Mouse (Mus musculus) kidney, postnatal 36 days (tissue): ENCODE measurements at regions not wholly inside any gene's neighbourhood (a gene's known extent, or its start where the extent isn't known, plus 50 kb on each side); places are given as distances from the start of the nearest gene placed in this dataset.

Experiments
- DNase-seq, 2 experiments: peaks; one replicate each; pipeline ENCODE4 v3.0.0; 2021 to 2022; ENCODE audit warnings: mixed read lengths in 2 of 2

DNA sequence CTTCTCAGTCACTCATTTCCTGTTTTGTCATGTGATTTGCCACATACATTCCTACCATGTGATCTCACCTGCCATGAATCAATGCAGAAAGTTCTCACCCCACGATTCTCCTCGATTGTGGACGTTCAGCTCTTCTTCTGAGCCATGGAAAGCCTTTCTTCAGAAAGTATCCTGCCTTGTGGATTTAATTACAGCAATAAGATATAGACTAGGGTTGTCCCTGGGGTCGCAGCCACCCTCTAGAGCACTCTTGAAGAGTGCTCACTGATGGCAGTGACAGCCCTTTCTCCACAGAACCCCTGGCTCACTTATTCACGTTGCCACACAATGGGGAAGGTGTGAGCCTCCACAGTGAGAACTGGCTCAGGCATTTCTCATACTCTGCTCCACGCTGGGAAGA is 345.1 kb downstream of the Wdr11 start:
- DNase-seq, result no peak

DNA sequence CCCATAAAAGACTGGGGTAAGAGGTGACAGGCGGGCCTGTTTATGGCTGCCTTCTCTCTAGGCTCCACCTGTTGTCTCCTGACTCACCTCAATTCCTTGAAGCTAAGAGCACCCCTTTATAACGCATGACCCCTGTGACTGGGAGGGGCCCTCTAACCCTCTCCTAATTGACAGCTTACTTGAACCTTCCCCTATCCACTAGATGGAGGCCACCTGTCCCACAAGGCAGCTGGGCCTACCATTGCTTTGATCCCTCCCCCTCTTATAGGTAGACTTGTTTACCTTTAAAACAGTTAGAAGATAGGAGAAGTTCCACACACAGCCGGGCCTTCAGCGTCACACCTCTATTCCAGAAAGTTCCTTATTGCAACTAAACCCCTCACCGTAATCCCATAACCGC is 346.1 kb downstream of the Wdr11 start:
- no peak for DNase-seq

DNA sequence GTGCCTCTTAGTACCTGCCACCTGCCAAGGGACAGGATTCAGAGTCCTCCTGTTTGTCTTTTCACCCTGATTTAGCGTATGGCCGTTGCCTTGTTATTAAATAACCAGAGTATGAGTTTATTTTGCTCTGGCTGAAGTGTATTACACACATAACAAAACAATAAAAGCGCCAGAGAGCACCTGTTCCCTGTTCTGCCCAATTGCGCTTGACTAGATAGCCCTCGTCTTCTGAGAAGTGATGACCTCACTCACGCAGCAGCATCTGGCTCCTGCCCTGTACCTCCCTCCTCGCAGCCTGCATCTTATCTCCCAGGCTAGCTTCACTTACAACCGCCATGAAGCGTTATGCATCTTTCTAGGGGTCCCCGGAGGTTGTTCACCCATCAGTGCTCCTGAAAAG is 346.5 kb downstream of the Wdr11 start:
- no peak for DNase-seq

DNA sequence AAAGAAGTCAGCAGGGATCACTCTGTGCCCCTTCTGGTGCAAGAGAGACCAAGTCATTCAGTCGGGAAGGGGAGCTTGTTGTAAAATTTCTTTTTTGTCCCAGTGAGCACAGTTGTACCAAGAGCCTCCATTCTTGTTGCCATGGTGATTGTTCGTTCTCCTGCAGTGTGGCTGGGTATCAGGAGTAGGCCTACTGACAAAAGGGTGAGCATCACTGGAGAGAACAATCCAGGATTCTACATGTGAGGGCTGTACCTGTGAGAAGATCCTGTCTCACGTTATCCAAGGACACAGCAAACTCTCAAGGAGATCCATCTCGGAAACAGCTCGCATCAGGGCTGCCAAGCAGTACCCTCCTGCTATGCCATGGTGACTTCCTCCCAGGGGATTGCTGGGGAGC is 347.6 kb downstream of the Wdr11 start:
- no peak for DNase-seq

DNA sequence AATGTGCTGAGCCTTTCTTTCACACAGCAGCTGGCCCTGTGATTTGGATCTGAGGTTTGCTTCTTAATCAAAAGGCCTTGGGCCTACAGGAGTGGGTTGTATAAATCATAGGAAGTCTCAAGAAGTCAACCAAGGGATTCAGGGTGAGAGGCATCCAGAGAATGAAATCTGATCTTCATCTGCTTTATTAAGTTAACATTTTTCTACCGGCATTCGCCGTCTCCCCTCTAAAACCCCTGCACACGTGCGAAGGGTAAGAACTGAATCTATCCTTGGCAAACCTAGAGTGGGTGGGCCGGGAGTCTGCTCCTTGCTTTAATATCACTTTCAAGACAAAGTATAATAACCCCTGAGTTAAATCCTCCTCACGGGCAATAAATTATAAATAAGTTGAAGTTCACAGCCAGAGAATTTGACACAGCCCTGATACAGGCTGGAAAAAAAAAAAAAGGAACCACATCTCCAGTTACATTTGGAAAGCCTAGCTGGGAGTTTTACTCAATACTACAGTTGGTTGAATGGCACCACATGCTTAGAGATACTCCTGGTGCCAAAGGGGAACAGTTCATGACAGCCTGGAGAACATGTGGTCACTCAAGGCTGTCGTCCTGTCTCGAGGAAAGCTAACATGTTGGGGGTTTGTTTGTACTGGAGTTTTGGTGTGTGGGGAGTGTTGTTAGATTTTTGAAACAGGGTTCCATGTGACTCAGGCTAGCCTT is 349.8 kb downstream of the Wdr11 start:
- no peak for DNase-seq

DNA sequence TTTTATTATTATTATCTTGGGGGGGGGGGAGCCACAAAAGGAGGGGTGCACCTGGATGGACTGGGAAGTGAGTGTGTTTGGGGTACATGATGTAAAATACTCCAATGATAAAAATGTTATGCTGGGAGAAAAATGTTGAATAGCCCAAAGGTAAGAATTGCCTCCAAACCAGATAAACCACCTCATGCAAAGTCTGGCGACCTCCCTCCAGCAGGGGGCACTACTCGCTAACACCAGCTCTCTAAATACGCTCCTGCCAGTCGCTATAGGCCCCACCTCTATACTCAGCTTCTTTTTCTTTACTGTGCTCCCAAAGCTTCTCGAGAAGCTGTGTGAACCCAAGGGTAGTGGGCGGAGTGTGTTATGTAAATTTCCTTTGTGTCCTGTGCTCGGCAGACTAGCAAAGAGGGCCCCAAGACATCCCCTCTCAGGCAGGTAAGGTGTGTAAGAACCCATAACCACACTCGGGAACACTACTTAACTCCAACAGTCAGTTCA is 357.0 kb downstream of the Wdr11 start:
- DNase-seq, result peak in 1 of 2 experiments; percentile 33

DNA sequence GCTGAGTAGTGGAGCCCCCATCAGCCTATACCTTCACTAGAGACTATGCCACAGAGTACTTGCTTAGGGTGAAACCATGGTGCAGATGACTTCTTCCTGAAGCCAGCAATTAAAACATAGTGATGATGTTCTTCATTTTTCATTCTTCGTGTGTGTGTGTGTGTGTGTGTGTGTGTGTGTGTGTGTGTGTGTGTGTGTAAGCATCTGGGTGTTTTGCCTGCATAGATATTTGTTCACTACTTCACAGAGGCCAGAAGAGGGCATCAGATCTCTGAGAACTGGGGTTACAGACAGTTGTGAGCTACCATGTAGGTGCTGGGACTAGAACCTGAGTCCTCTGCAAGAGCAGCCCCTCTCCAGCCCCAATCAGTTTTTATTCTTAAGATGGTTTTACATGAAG is 358.8 kb downstream of the Wdr11 start:
- DNase-seq, result peak in 1 of 2 experiments; percentile 66

DNA sequence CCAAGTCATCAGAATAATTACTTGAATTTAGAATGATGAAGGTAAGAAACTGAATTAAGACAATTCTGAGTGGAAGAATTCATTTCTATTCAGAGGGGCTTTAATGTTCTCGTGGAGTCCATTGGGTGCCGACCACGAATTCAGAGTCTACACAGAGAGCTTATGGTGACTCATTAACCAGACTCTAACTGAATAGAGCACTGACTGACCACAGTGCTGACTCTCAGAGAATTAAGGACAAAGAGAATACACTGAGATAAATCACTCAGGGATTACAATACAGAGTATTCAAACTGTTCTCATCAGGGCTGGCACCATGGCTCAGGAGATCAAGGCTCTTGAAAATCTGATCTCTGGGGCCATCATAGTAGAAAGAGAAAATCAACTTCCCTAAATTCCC is 366.7 kb downstream of the Wdr11 start:
- peak in 1 of 2 experiments; percentile 22 for DNase-seq

DNA sequence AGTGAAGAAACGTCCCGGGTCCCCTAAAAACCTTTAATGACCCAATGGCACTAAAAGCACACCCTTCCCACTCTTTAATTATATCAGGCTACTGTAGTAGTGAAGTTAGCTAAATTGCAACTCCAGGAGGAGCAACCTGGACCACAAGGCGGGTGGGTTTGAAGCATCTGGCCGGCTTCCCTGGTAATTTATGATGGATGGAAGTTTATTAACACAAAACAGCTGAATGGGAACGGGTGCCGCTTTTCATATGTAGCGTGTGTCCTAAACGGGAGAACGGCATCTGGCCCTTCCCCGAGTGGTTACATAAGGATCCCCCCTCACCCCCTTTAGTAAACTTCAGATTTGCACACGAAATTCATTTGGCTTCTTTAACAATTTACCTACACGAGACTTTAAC is 370.9 kb downstream of the Wdr11 start:
- DNase-seq, result no peak

DNA sequence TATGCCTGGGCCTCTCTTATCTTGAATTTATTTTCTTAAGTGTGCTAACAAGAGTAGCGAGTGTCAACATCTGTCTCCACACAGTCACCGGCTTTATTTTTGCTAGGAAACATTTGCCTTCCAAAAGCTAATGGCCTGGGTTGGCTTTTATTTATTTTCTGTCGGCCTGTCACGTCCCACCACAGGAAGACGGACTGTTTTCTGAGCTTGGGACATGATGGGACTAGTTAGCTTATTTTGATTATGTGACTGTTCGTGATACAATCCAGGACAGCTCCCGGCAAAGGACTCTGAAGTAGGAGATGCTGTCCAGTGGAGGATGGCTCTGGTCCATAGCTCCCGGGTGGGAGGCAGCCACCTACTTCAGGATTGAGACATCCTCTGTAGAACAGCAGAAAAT is 372.5 kb downstream of the Wdr11 start:
- DNase-seq, result no peak

DNA sequence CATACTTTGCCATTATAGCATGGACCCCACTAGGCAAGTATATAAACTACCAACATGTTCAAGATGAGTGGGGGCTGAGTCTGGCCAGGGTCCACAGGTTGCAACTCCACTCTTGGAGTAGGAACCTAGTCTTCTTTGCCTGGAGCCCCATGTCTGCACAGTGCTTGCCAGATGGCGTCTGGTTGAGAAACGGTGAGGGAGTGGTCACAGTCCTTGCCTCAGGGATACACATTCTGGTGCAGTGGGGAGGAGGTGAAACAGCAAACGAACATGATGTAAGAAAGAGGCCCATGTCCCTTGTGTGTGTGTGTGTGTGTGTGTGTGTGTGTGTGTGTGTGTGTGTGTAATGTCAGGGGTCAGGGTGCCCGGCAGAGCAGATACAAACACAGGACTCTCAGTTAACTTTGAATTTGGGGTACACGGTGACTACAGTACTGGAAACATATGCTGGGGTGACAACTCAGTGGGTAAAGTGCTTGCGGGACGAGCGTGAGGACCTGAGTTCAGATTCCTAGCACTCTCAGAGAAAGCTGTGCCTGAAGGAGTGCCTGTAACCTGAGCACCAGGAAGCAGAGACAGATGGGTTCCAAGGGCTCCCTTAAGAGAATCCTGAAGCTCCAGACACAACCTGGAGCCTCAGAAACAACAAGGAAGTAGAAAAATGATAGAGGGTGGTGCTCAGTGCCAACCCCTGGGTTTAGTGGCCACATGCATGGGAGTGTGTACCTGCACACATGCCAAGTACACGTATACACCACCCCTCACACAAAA is 373.8 kb downstream of the Wdr11 start:
- DNase-seq, result no peak

DNA sequence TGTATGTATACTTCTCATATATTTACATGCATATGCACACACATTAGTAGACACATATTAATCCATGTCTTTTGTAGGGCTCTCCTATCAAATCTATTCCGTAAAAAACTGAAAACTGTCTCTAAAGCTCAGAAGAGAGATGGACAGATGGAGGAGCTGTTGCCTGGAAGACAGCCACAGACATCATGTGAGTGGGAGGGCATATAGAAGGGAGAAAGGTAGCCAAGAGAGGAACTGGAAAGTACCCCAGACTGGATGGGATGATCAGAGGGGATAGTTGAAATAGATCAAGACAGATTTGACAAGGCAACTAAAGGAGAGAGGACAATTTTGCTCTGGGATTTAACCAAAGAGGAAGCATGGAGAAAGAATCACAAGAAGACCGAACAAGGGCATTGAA is 375.1 kb downstream of the Wdr11 start:
- DNase-seq, result no peak

DNA sequence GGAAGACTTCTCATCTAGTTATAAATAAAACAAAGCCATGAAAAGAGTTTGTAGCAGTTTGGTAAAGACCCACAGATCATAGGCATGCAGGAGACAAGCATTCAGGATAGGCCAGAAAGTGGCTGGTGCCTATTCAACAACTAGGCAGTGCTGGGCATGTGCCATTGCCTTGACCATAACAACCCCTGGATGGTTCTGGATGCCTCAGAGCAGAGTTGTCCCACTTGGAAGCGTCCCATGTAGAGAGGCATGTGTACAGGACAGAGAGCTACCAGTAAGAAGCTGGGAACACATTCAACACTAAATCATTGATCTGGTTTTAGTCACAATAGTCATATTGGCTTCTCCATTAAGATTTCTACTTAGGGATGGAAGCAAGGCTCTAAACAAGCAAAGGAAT is 378.5 kb downstream of the Wdr11 start:
- no peak for DNase-seq

DNA sequence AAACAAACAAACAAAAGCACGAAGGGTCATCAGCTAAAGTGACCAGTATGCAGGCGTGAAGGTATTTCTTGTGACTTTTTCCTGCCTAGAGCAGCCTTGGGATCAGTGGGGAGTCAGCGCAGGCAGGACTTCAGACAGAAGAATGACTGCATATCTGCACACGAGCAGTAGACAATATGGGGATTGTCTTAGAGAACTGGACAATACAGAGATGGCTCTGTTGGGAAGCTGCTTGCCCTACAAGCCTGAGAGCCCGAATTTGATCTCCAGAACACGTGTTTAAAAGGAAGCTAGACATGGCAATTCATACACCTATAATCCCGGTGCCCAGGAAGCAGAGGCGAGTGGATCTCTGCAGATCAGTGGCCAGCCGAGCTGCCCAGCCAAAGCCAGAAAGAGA is 382.5 kb downstream of the Wdr11 start:
- DNase-seq, result no peak

DNA sequence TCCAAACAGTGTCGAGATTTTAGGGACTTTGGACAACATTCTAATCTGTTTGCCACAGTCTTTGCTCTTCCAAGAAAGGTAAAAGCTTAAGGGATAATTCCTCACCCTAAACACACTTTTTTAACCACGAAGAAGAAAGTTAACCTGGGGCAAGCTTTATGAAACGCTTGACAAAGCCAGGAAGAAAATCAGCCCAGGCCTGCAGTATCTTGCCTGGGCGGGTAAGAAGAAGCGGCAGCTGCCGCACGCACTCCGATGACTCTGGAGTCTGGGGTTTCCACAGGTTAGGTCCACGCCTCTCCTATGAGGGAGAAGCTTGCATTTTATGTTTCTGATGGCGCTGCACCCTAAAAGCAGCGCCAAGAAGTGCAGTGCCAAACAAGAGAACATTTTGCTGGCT is 383.2 kb downstream of the Wdr11 start:
- no peak for DNase-seq

DNA sequence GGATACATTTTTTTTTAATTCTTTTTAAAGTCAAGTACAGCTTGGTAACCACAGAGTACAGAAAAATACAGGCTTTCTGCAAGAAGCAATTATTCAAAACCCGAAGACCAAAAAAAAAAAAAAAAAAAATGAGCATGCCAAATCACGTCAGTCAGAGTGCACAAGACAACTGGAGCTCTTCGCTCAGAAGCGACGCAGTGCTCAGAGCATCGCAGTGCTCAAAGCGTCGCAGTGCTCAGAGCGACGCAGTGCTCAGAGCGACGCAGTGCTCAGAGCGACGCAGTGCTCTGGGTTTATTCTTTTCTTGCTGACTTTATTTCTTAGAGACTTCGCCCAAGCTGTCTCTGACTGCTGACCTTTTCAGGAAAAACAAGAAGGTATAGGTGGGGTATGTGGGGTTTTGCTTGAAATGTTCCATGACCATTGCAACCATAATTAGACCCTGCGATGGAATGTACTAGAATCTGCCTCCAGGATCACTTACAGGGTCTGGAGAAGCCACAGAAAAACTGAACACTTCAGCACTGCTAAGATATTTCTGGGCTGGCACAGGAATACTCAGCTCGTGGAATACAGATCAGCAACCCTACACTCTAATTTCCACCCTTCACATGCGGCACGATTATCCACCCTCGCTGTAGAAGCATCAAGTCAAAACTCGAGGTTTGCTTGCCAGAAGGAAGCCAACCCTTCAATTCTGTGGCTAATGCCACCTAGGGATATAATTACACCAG is 384.3 kb downstream of the Wdr11 start:
- DNase-seq, result no peak

DNA sequence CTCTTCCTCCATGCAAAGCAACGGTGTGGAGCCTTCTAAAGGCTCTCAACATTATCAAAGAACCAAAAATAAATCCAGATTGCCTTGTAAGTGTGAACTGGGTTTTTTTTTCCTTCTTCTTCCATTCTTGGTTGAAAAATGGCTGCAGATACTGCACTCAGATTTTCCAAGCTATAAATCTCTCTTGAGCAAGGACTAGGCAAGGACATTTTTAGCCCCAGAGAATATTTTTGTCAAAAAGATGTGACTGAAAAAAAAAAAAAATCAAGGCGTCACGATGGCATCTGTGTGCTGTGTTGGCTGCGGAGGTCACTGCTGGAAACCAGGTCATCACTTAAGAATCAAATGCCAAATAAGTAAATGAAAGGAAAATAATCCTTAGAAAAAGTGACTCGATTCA is 386.9 kb downstream of the Wdr11 start:
- no peak for DNase-seq

DNA sequence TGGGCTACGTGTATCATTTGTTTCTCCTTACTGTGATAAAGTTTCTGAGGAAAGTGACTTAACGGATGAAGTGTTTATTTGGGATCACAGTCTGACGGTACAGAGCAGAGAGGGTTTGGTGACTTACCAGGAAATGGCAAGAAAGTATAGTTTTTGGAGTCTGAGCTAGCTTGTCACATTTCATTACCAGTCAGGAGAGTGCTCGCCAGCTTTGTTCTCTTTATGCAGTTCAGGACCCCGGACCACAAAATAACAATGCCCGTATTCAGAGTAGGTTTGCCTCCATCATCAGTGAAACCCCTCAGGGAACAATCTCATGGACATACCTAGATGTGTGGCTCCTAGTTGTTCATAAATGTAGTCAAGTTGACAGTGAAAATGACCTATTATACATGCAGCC is 387.7 kb downstream of the Wdr11 start:
- no peak for DNase-seq

DNA sequence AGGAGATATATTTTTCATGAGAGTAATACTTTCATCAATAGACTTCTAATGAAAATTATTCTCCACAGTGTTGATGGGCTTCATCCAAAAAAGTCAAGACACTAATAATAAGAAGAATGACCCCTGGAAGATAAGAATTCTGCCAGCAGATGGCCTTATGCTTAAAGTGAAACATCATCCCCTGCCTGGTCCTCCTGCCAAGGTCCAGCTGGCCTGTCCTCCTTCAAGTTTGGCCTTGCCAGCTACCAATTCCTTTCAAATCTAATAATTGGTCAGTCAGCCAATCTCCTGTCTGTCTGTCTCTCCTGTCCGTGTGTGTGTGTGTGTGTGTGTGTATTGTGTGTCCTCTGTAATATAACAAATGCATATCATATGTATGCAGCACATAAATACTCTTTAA is 388.8 kb downstream of the Wdr11 start:
- no peak for DNase-seq

DNA sequence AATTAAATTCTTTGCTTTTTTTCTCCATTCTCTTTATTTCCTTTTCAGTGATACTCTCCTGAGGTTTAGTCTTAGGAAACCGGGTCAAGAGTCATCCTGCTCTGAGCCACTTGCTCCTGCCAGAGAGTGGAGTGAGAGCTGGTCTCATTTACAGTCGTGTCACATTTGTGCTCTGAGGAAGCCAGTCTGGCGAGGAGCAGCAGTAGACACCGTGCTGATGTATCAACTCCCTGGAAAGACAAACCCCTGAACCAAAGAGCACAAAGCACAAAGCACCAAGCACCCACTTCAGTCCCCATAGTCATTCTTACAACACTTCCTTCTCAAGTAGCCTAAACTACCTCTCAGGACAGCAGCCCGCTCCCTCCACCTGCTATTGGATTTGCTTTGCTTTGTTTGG is 390.7 kb downstream of the Wdr11 start:
- no peak for DNase-seq

DNA sequence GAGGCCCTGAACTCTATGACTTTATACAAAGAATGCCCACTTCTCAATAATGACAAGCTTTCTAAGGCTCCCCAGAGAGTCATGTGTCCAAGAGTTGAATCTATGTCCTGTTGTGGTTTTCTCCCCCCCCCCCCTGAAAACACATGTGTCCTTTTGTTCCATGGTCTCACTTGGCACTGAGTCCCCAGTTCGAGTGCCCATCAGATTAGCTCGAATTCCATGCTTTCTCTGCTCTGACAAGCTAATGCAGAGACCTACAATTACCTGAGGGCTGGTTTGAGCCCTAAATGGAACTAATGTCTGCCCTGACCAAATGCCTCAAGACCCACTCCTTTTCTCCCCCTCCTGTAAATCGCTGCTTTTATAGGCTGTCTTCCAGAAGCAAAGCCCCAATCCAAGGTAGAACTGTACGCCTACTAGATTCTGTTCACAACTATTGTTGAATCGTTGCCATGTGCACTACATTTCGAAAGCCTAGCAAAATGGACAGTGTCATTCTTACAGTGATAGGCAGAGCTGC is 392.0 kb downstream of the Wdr11 start:
- DNase-seq, result no peak

DNA sequence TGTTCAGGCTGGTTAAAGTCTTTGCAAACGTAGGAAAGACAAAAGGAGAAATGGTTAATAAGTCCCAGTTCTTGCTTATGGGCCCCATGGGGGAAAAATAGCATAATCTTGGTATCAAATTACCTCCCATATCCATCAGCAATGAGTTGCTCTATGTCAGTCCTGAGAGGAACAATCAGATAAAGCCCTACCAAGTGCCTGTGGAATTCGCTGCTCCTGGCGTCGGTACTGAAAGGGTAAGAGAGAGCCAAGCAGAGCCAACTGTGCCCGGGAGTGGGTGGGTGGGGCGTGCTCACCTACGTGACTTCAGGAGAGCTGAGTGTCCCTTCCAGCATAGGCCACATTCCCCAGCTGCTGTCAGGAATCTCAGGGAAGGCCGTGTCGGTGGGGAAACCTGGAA is 392.7 kb downstream of the Wdr11 start:
- no peak for DNase-seq

DNA sequence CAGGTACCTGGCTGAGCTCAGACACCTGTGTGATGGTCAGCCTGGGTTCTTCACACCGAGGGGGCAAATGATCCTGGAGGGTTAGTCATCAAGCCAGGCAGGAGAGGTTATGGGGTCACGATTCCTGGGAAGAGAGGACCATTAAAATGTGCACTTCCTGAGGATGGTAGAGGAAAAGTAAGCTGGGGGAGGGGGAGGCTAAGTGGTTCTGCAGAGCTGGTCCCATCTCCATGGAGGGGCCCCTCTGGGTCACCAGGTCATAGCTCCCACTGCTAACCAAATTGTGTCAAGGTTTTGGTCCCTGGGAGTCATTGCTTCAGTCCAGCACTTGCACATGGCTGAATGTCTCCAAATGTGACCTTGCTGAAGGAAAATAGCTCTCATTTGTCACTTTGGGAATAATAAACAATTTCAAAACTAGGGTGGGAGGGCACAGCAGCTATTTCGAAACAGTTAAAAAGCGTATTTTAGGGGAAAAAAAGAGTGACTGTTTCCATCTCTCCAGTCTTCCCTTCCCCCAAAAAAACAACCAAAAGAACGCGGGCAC is 395.5 kb downstream of the Wdr11 start:
- no peak for DNase-seq
